Mouse (Mus musculus): ENCODE measurements at regions not wholly inside any gene's neighbourhood (a gene's known extent, or its start where the extent isn't known, plus 50 kb on each side); places are given as distances from the start of the nearest gene placed in this dataset.
"Not testable (repeated sequence)": the region's sequence is repeated elsewhere in the genome, so short reads cannot be mapped to it uniquely, and the experiment has no call there.

DNA sequence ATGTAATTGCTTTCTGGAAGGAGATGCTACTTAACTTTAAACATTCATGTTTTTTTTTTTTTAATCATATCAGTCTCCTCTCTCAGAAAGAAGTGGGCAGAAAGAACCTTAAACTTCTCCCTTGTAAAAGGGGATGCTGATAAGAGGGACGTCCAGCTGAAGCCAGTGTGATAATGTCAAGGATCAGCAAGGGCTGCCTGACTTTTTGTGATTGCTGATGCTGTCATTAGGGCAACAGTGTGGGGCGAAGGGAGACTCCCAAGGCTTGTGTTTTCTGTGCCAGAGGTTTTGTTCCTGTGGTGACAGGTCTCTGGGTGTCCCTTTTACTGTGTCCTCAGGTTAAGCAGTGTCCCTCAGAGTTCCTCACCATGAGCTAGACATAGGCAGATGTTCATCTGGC lies 61.8 kb upstream of the Prkar2b start:
- no peaks in the 10 kb centered on the region for H3K4me1 ChIP-seq (ENCODE audit: insufficient read depth)
- peak overlapping the region; percentile 33; the same call in 1 of the 2 replicates for H3K9ac ChIP-seq
- no peak for DNase-seq
- WGBS: 26% methylated on average over 2 of the region's 2 CpGs
- H3K27me3 ChIP-seq (ENCODE audit: insufficient read depth, low read length): no peaks in the 10 kb centered on the region
- peak overlapping the region; percentile 14; the same call in 1 of the 2 replicates for H3K4me2 ChIP-seq
- H3K36me3 ChIP-seq (ENCODE audit: insufficient read depth): no peaks in the 10 kb centered on the region
- no peaks in the 10 kb centered on the region for H3K9me3 ChIP-seq (ENCODE audit: low read depth, low read length)
- no peak for TF ChIP-seq CTCF (IDR thresholded peaks at IDR 0.05; ENCODE audit: low read depth)
- H3K4me3 ChIP-seq (ENCODE audit: low read depth, low read length): no peak overlapping the region; the same call in 1 of the 2 replicates
- ATAC-seq (ENCODE audit: insufficient read depth): no peak
- peak overlapping the region; percentile 43; the same call in 1 of the 2 replicates for H3K27ac ChIP-seq (ENCODE audit: low read depth)

DNA sequence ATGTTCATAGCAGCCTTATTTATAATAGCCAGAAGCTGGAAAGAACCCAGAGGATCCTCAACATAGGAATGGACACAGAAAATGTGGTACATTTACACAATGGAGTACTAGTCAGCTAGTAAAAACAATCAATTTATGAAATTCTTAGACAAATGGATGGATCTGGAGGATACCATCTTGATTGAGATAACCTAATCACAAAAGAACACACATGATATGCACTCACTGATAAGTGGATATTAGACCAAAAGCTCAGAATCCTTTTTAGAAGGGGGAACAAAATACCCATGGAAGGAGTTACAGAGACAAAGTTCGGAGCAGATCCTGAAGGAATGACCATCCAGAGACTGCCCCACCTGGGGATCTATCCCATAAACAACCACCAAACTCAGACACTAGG lies 60.9 kb upstream of the Prkar2b start:
- ATAC-seq (ENCODE audit: insufficient read depth); H3K36me3 ChIP-seq (ENCODE audit: insufficient read depth); H3K27ac ChIP-seq (ENCODE audit: low read depth); DNase-seq; H3K4me3 ChIP-seq (ENCODE audit: low read depth, low read length); H3K9me3 ChIP-seq (ENCODE audit: low read depth, low read length); H3K4me2 ChIP-seq; H3K9ac ChIP-seq; H3K27me3 ChIP-seq (ENCODE audit: insufficient read depth, low read length); H3K4me1 ChIP-seq (ENCODE audit: insufficient read depth): not testable (repeated sequence)
- WGBS: 95% methylated on average over 1 of the region's 1 CpGs

DNA sequence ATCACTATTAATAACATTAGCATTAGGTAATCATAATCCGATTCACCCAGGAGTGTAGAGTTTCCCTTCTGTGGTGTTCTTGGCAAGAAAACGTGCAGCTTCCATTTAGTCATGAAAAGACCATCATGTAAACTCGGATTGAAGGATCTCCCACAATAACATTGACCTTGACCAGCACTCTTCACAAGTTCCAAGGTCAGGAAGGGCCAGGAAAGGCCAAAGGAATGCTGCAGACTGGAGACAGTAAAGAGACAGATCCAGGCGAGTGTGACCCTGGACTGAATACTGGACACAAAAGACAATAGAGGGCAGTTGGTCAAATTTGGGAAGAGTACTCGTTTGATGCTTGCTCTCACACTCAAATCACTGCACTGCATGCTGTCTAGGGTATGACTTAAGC lies 51.6 kb upstream of the Prkar2b start:
- H3K9me3 ChIP-seq (ENCODE audit: low read depth, low read length): no peaks in the 10 kb centered on the region
- no peak for DNase-seq
- 61% methylated on average over 5 of the region's 5 CpGs for WGBS
- no peak overlapping the region for H3K9ac ChIP-seq
- no peak for TF ChIP-seq CTCF (IDR thresholded peaks at IDR 0.05; ENCODE audit: low read depth)
- no peak overlapping the region for H3K4me3 ChIP-seq (ENCODE audit: low read depth, low read length)
- H3K27me3 ChIP-seq (ENCODE audit: insufficient read depth, low read length): no peaks in the 10 kb centered on the region
- no peaks in the 10 kb centered on the region for H3K36me3 ChIP-seq (ENCODE audit: insufficient read depth)
- H3K4me2 ChIP-seq: no peak overlapping the region
- no peak overlapping the region for H3K27ac ChIP-seq (ENCODE audit: low read depth)
- no peak for ATAC-seq (ENCODE audit: insufficient read depth)
- H3K4me1 ChIP-seq (ENCODE audit: insufficient read depth): no peaks in the 10 kb centered on the region

DNA sequence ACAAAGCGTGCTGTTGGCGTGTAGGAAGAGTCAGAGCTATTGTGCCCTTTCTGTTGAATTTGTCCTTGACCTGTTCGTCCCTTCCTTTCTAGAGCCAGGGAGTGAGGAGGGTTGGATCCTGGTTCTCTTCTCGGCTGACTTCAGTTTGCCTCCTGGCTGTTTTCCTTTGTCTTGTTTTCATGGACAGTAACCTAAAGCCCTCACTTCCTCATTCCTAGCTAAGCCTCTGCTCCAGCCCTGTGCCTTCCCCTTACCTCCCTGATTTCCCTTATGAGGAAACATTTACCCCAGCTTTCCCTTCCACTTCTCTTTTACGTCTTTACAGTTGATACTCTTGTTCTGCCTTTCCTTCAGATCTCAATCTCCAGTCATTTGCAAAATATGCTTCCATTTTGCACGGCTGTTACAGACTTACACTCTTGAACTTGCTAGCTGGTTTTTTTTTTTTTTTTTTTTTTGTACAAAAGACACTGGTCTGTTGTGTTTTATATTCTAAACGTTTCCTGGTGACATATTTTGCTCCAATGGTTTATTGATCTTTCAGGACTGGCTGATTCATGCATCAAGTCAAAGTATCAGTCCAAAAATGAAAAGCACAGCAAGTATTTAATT lies 50.5 kb upstream of the Prkar2b start:
- Histone ChIP-seq H3K9me3 (ENCODE audit: low read depth, low read length) (no peaks in the 10 kb centered on the region), H3K9ac (no peak overlapping the region; the same call in 1 of the 2 replicates), H3K4me3 (ENCODE audit: low read depth, low read length) (no peak overlapping the region), H3K4me2 (0 out of 2 replicates have a peak overlapping the region, but pooled peaks have one; percentile 21), H3K27ac (ENCODE audit: low read depth) (peak overlapping the region; percentile 56), H3K36me3 (ENCODE audit: insufficient read depth) (no peaks in the 10 kb centered on the region), H3K27me3 (ENCODE audit: insufficient read depth, low read length) (no peaks in the 10 kb centered on the region), H3K4me1 (ENCODE audit: insufficient read depth) (no peaks in the 10 kb centered on the region)
- ATAC-seq (ENCODE audit: insufficient read depth) (no peak), DNase-seq (no peak)
- 34% methylated on average over 7 of the region's 7 CpGs for WGBS
- TF ChIP-seq CTCF (IDR thresholded peaks at IDR 0.05; ENCODE audit: low read depth): no peak

DNA sequence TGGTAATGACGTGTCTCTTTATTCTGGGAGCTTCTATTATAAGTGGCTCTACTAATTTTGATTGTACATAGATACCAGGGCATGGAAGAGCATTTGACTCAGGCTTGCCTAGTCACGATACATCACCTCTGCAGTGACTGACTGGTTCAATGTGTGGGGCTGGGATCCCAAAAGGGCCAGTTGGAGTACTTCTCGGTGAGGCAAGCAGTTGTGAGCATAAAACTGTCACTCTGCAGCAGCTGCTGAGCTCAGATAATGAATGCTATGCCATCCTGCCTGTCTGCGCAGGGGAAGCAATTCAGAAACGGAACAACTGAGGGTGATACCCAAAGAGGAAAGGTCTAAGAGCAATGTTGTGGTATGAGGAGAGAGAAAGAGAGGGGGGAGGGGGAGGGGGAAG lies 49.8 kb upstream of the Prkar2b start:
- Histone ChIP-seq H3K4me1 (ENCODE audit: insufficient read depth) (no peaks in the 10 kb centered on the region), H3K4me2 (no peak overlapping the region), H3K4me3 (ENCODE audit: low read depth, low read length) (no peak overlapping the region), H3K9ac (no peak overlapping the region), H3K27me3 (ENCODE audit: insufficient read depth, low read length) (no peaks in the 10 kb centered on the region), H3K9me3 (ENCODE audit: low read depth, low read length) (no peaks in the 10 kb centered on the region), H3K36me3 (ENCODE audit: insufficient read depth) (no peaks in the 10 kb centered on the region), H3K27ac (ENCODE audit: low read depth) (no peak overlapping the region)
- WGBS: 40% methylated on average over 5 of the region's 5 CpGs
- TF ChIP-seq CTCF (IDR thresholded peaks at IDR 0.05; ENCODE audit: low read depth): no peak
- DNase-seq (peak; percentile 18), ATAC-seq (ENCODE audit: insufficient read depth) (no peak)

All from lung, embryonic 14.5 days (tissue).